Mouse (Mus musculus) ES-E14 (cell line): ENCODE measurements around the gene Narf. TPM values are rescaled to one million over a fixed set of nuclear protein-coding genes. Genes with fewer than 3 reads are reported as not detected.

Experiments
- DNase-seq: peaks from one replicate; pipeline ENCODE4 v3.0.0-alpha.2; 2013; ENCODE audit warnings: low read depth, low spot score
- H3K27ac ChIP-seq: 2 replicates; pipeline ENCODE4 v1.5.1; 2012; ENCODE audit warnings: low read depth, mild to moderate bottlenecking, low read length, moderate library complexity, mixed read lengths; ENCODE audit not compliant: poor library complexity, insufficient read depth, severe bottlenecking
- H3K36me3 ChIP-seq: 2 replicates; pipeline ENCODE4 v1.6.1; 2012; ENCODE audit warnings: mild to moderate bottlenecking, low read length, moderate library complexity, mixed read lengths; ENCODE audit not compliant: control insufficient read depth, poor library complexity, insufficient read depth, severe bottlenecking
- H3K4me1 ChIP-seq, 2 experiments: fragments of 150-350 bp in 1 of 2; sonication (generic) in 1 of 2; 2 replicates each; pipeline ENCODE4 v1.6.1; 2012; ENCODE audit warnings: low read length in 2 of 2, mild to moderate bottlenecking in 1 of 2, mixed read lengths in 1 of 2; ENCODE audit not compliant: control insufficient read depth in 2 of 2, insufficient read depth in 2 of 2, poor library complexity in 1 of 2
- H3K4me3 ChIP-seq, 2 experiments: fragments of 150-350 bp in 1 of 2; sonication (generic) in 1 of 2; 2 replicates each; pipeline ENCODE4 v1.5.1; 2012; ENCODE audit warnings: low read length in 2 of 2, low read depth in 1 of 2, mild to moderate bottlenecking in 1 of 2, mixed read lengths in 1 of 2; ENCODE audit not compliant: insufficient read depth in 1 of 2, poor library complexity in 1 of 2, severe bottlenecking in 1 of 2
- H3K9ac ChIP-seq: 2 replicates; pipeline ENCODE4 v1.6.1; 2012; ENCODE audit warnings: low read depth, mild to moderate bottlenecking, low read length, mixed read lengths; ENCODE audit not compliant: poor library complexity, insufficient read depth, severe bottlenecking
- H3K9me3 ChIP-seq: fragments of 150-350 bp; sonication (generic); 2 replicates; pipeline ENCODE4 v1.6.1; 2012; ENCODE audit warnings: low read depth, mild to moderate bottlenecking, low read length; ENCODE audit not compliant: control insufficient read depth, insufficient read depth
- CHD2 ChIP-seq: IDR thresholded peaks from 2 replicates; pipeline ENCODE4 v1.6.1; 2014; ENCODE audit warnings: mild to moderate bottlenecking, low read depth, low read length, inconsistent platforms
- HCFC1 ChIP-seq: IDR thresholded peaks from 2 replicates; pipeline ENCODE4 v1.6.1; 2012; ENCODE audit warnings: low read length, inconsistent platforms, borderline replicate concordance; ENCODE audit not compliant: insufficient read depth
- MAFK ChIP-seq: IDR thresholded peaks from 2 replicates; pipeline ENCODE4 v1.6.1; 2014; ENCODE audit warnings: mild to moderate bottlenecking, low read depth, low read length, inconsistent platforms; ENCODE audit not compliant: insufficient read depth
- ZC3H11A ChIP-seq: IDR thresholded peaks from 2 replicates; pipeline ENCODE4 v1.6.1; 2012; ENCODE audit warnings: low read depth, mild to moderate bottlenecking, inconsistent platforms, low read length, borderline replicate concordance
- ZNF384 ChIP-seq: IDR thresholded peaks from 2 replicates; pipeline ENCODE4 v1.6.1; 2012; ENCODE audit warnings: low read depth, low read length, inconsistent platforms
- in situ Hi-C, 2 experiments: fragments of 600-800 bp; cut with MboI; formaldehyde crosslinking; loops; one replicate each; pipeline ENCODE4 v1.15.1; 2025; ENCODE audit warnings: low sequenced_read_pairs in 2 of 2, inconsistent platforms in 1 of 2; ENCODE audit not compliant: unreplicated experiment in 2 of 2
- total RNA-seq: library from RNA; depleted of rRNA; stranded (reverse); fragments of 300-350 nt; gene quantifications from 2 replicates; pipeline ENCODE4 v1.2.3, GENCODE M21; 2012

Gene Narf
- total RNA-seq, 1 experiment, result 11.7 TPM

GRCm38 (mm10) chr11:121221321-121222010, 15.6 kb upstream of the Narf start:
- no peak for TF ChIP-seq HCFC1
- no peak for TF ChIP-seq ZNF384
- no peak for TF ChIP-seq CHD2
- no peak for TF ChIP-seq ZC3H11A
- no peak for TF ChIP-seq MAFK
- no peak overlapping the region for H3K9ac ChIP-seq
- DNase-seq, result no peak
- H3K9me3 ChIP-seq, result no peaks in the 10 kb centered on the region
- no peaks in the 10 kb centered on the region for H3K4me1 ChIP-seq
- in situ Hi-C loops, result no loop called here
- no peak overlapping the region for H3K27ac ChIP-seq
- no peak overlapping the region for H3K4me3 ChIP-seq
- peaks cover 27% of the 10 kb centered on the region for H3K36me3 ChIP-seq

GRCm38 (mm10) chr11:121228129-121229017, 8.7 kb upstream of the Narf start:
- no peak for DNase-seq

GRCm38 (mm10) chr11:121229018-121229439, 8.0 kb upstream of the Narf start, which contains the start of gene Cybc1:
Gene Cybc1 (minus strand): TSS chr11:121229322.
- peak within 1 kb of the TSS; percentile 92 to 96 for H3K4me3 ChIP-seq
- DNase-seq, result peak; percentile 86
- no peaks in the 10 kb centered on the region for H3K9me3 ChIP-seq
- in situ Hi-C loops, result no loop called here
- H3K36me3 ChIP-seq, result peaks cover 7% of the 10 kb centered on the region
- H3K9ac ChIP-seq, result peak within 1 kb of the TSS; percentile 88
- H3K4me1 ChIP-seq, result peaks cover 0 to 7% of the 10 kb centered on the region in 2 experiments; a peak in 2 of 4 replicates
- no peak within 1 kb of the TSS for H3K27ac ChIP-seq
- TF ChIP-seq ZNF384 (no peak), MAFK (no peak), ZC3H11A (no peak), CHD2 (no peak), HCFC1 (no peak)

More at GRCm38 (mm10) chr11:121228129-121229017, 8.7 kb upstream of the Narf start:
- no peaks in the 10 kb centered on the region for H3K9me3 ChIP-seq
- TF ChIP-seq ZC3H11A (no peak), ZNF384 (no peak), MAFK (no peak), HCFC1 (no peak), CHD2 (no peak)
- H3K4me1 ChIP-seq, result peaks cover 0 to 7% of the 10 kb centered on the region in 2 experiments; a peak in 2 of 4 replicates
- H3K4me3 ChIP-seq, result peak overlapping the region; percentile 92 to 96
- peaks cover 13% of the 10 kb centered on the region for H3K36me3 ChIP-seq
- in situ Hi-C loops, result no loop called here
- no peak overlapping the region for H3K27ac ChIP-seq
- H3K9ac ChIP-seq, result peak overlapping the region; percentile 88

- Histone ChIP-seq H3K9me3 (no peaks in the 10 kb centered on the region), H3K4me1 (peaks cover 2 to 7% of the 10 kb centered on the region in 2 experiments; a peak in 2 of 4 replicates), H3K27ac (no peak overlapping the region), H3K9ac (no peak overlapping the region), H3K36me3 (no peaks in the 10 kb centered on the region), H3K4me3 (no peak overlapping the region)
- in situ Hi-C loops, result no loop called here
- TF ChIP-seq ZC3H11A (no peak), MAFK (no peak), ZNF384 (no peak), CHD2 (no peak), HCFC1 (no peak)
- no peak for DNase-seq
Observed at GRCm38 (mm10) chr11:121231191-121231590, 5.9 kb upstream of the Narf start.
